Mouse (Mus musculus): ENCODE data around the gene Ctnna2. TPM values are rescaled to one million over a fixed set of nuclear protein-coding genes. Genes with fewer than 3 reads are reported as not detected.

Gene Ctnna2
- total and polyA plus RNA-seq, 3 experiments, result 0.11 TPM; not detected in 2

DNA sequence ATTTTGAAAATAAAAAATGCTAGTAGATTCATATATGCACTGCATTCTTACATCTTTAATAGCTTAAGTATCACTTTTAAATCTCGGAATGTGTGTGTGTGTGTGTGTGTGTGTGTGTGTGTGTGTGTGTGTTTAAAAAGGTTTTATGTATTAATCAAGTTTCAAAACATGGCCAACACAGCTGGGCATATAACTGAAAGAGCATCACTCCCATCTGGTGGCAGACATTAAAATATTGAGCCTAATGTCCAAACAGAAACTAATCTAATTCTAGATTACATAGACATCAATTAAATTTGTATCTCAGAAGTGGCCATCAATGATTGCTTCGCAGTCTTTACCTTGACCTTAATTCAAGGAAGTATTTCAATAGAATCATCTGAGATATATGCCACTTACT is 140.4 kb downstream of the Ctnna2 start:
- H3K36me3 ChIP-seq (replicated peaks), result no peaks in the 10 kb centered on the region
- no peak for ATAC-seq (ENCODE audit: extremely low read depth, insufficient number of reproducible peaks, low FRiP score, poor library complexity, severe bottlenecking)
- no peak for TF ChIP-seq CTCF (IDR thresholded peaks at IDR 0.05; ENCODE audit: low read depth, low read length)
- TF ChIP-seq POLR2AphosphoS5 (IDR thresholded peaks at IDR 0.05; ENCODE audit: insufficient replicate concordance, low read depth, low read length), result no peak
- no peak for TF ChIP-seq TAL1 (conservative IDR thresholded peaks at IDR 0.05; ENCODE audit: low read depth, low read length)
- no peak for TF ChIP-seq GATA1 (IDR thresholded peaks at IDR 0.05; ENCODE audit: borderline replicate concordance, low read length)
- TF ChIP-seq GATA2 (IDR thresholded peaks at IDR 0.05; ENCODE audit: borderline replicate concordance, low read depth, low read length), result no peak

DNA sequence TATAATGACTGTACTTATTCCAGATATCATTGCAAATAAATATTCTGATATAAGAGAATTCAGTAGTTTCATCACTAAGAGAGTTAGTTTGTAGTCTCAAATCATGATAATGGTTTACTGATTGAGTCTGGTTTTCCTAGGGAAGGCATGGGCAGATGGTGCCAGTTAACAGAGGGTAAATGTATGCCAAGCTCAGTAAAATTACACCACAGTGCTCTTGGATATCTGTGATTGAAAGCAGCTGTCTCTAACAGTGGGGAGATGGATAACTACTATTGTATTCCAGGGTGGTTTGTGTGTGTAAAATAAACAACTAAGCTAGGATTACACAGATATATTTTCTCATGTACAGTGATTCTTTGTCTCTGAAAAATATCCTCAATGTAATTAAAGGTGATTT is 140.8 kb downstream of the Ctnna2 start:
- Histone ChIP-seq H3K4me3 (ENCODE audit: low read depth, low read length) (no peak overlapping the region), H3K27me3 (ENCODE audit: insufficient read depth, low read length) (no peaks in the 10 kb centered on the region), H3K4me1 (ENCODE audit: insufficient read depth, low read depth, low read length) (no peaks in the 10 kb centered on the region), H3K36me3 (replicated peaks) (no peaks in the 10 kb centered on the region), H3K9me3 (replicated peaks) (peaks cover 4% of the 10 kb centered on the region)
- no peak for DNase-seq (ENCODE audit: low spot score)
- no peak for TF ChIP-seq CTCF (IDR thresholded peaks at IDR 0.05; ENCODE audit: low read depth, low read length)
- TF ChIP-seq POLR2AphosphoS5 (IDR thresholded peaks at IDR 0.05; ENCODE audit: insufficient replicate concordance, low read depth, low read length), result no peak
- TF ChIP-seq GATA2 (IDR thresholded peaks at IDR 0.05; ENCODE audit: borderline replicate concordance, low read depth, low read length), result no peak
- TF ChIP-seq TAL1 (conservative IDR thresholded peaks at IDR 0.05; ENCODE audit: low read depth, low read length), result no peak
- no peak for TF ChIP-seq GATA1 (IDR thresholded peaks at IDR 0.05; ENCODE audit: borderline replicate concordance, low read length)
- no peak for ATAC-seq (ENCODE audit: extremely low read depth, insufficient number of reproducible peaks, low FRiP score, poor library complexity, severe bottlenecking)

More for the DNA sequence above, 140.4 kb downstream of the Ctnna2 start:
- DNase-seq (ENCODE audit: low spot score), result no peak
- Histone ChIP-seq H3K4me1 (ENCODE audit: insufficient read depth, low read depth, low read length) (no peaks in the 10 kb centered on the region), H3K27me3 (ENCODE audit: insufficient read depth, low read length) (no peaks in the 10 kb centered on the region), H3K9me3 (replicated peaks) (peaks cover 4% of the 10 kb centered on the region), H3K4me3 (ENCODE audit: low read depth, low read length) (no peak overlapping the region)

- no peaks in the 10 kb centered on the region for H3K27me3 ChIP-seq (ENCODE audit: insufficient read depth, low read length)
- H3K9me3 ChIP-seq (replicated peaks), result peaks cover 4% of the 10 kb centered on the region
- H3K4me1 ChIP-seq (ENCODE audit: insufficient read depth, low read depth, low read length), result no peaks in the 10 kb centered on the region
- DNase-seq (ENCODE audit: low spot score) (no peak), ATAC-seq (ENCODE audit: extremely low read depth, insufficient number of reproducible peaks, low FRiP score, poor library complexity, severe bottlenecking) (no peak)
- no peak for TF ChIP-seq TAL1 (conservative IDR thresholded peaks at IDR 0.05; ENCODE audit: low read depth, low read length)
- TF ChIP-seq POLR2AphosphoS5 (IDR thresholded peaks at IDR 0.05; ENCODE audit: insufficient replicate concordance, low read depth, low read length), result no peak
- TF ChIP-seq GATA2 (IDR thresholded peaks at IDR 0.05; ENCODE audit: borderline replicate concordance, low read depth, low read length), result no peak
- no peak for TF ChIP-seq CTCF (IDR thresholded peaks at IDR 0.05; ENCODE audit: low read depth, low read length)
- no peak for TF ChIP-seq GATA1 (IDR thresholded peaks at IDR 0.05; ENCODE audit: borderline replicate concordance, low read length)
- H3K36me3 ChIP-seq (replicated peaks), result no peaks in the 10 kb centered on the region
- no peak overlapping the region for H3K4me3 ChIP-seq (ENCODE audit: low read depth, low read length)
Measured at GRCm38 (mm10) chr6:77837543-77837942, 142.0 kb downstream of the Ctnna2 start.

DNA sequence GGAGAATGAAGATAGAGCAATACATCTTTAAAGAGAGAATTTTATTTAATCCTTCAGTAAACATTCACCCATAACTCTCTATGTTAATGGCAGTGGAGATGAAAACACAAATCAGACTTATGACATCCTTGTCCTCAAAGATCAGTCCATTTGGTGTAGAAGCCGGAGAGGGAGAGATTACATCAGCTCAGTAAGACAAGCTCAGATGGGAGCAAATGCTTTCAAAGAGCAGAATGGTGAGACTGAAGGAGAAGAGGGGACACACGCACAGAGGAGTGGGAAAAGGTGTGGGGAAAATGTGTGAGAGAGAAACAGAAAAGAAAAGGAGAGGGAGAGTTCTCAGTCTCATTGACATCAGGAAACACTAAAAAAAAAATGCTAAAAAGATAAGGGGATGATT is 144.8 kb downstream of the Ctnna2 start:
- no peaks in the 10 kb centered on the region for H3K27me3 ChIP-seq (ENCODE audit: insufficient read depth, low read length)
- ATAC-seq (ENCODE audit: extremely low read depth, insufficient number of reproducible peaks, low FRiP score, poor library complexity, severe bottlenecking), result no peak
- H3K36me3 ChIP-seq (replicated peaks), result no peaks in the 10 kb centered on the region
- H3K4me3 ChIP-seq (ENCODE audit: low read depth, low read length), result no peak overlapping the region
- TF ChIP-seq GATA1 (IDR thresholded peaks at IDR 0.05; ENCODE audit: borderline replicate concordance, low read length) (no peak), TAL1 (conservative IDR thresholded peaks at IDR 0.05; ENCODE audit: low read depth, low read length) (no peak), GATA2 (IDR thresholded peaks at IDR 0.05; ENCODE audit: borderline replicate concordance, low read depth, low read length) (no peak), POLR2AphosphoS5 (IDR thresholded peaks at IDR 0.05; ENCODE audit: insufficient replicate concordance, low read depth, low read length) (no peak), CTCF (IDR thresholded peaks at IDR 0.05; ENCODE audit: low read depth, low read length) (no peak)
- no peaks in the 10 kb centered on the region for H3K4me1 ChIP-seq (ENCODE audit: insufficient read depth, low read depth, low read length)
- DNase-seq (ENCODE audit: low spot score), result no peak
- peaks cover 4% of the 10 kb centered on the region for H3K9me3 ChIP-seq (replicated peaks)

DNA sequence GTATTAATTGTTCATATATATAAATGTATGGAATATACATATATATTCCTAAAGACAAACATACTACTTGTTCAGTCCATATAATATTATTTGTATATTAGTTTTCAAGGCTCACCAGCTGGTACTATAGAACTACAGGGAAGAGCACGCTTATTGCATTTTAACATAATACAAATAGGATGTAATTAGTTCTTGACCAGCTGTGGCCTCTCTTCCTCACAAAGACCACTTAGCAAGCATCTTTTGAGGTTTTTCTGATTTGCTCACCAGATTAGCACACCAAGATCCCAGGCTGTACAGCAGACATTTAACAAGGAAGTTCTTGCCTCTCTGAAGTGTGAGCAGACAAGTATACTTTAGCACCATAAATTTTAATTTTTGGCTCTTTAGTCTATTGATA is 152.0 kb downstream of the Ctnna2 start:
- no peak for ATAC-seq (ENCODE audit: extremely low read depth, insufficient number of reproducible peaks, low FRiP score, poor library complexity, severe bottlenecking)
- Histone ChIP-seq H3K27me3 (ENCODE audit: insufficient read depth, low read length) (no peaks in the 10 kb centered on the region), H3K4me3 (ENCODE audit: low read depth, low read length) (no peak overlapping the region), H3K36me3 (replicated peaks) (no peaks in the 10 kb centered on the region), H3K9me3 (replicated peaks) (peaks cover 10% of the 10 kb centered on the region), H3K4me1 (ENCODE audit: insufficient read depth, low read depth, low read length) (no peaks in the 10 kb centered on the region)
- no peak for DNase-seq (ENCODE audit: low spot score)
- TF ChIP-seq CTCF (IDR thresholded peaks at IDR 0.05; ENCODE audit: low read depth, low read length), result no peak
- no peak for TF ChIP-seq GATA1 (IDR thresholded peaks at IDR 0.05; ENCODE audit: borderline replicate concordance, low read length)
- no peak for TF ChIP-seq TAL1 (conservative IDR thresholded peaks at IDR 0.05; ENCODE audit: low read depth, low read length)
- no peak for TF ChIP-seq POLR2AphosphoS5 (IDR thresholded peaks at IDR 0.05; ENCODE audit: insufficient replicate concordance, low read depth, low read length)
- TF ChIP-seq GATA2 (IDR thresholded peaks at IDR 0.05; ENCODE audit: borderline replicate concordance, low read depth, low read length), result no peak

- no peaks in the 10 kb centered on the region; the same call in 1 of the 2 replicates for H3K9me3 ChIP-seq (replicated peaks)
- ATAC-seq (ENCODE audit: extremely low read depth, insufficient number of reproducible peaks, low FRiP score, poor library complexity, severe bottlenecking) (no peak), DNase-seq (ENCODE audit: low spot score) (no peak)
- H3K4me1 ChIP-seq (ENCODE audit: insufficient read depth, low read depth, low read length), result no peaks in the 10 kb centered on the region
- TF ChIP-seq GATA1 (IDR thresholded peaks at IDR 0.05; ENCODE audit: borderline replicate concordance, low read length) (no peak), TAL1 (conservative IDR thresholded peaks at IDR 0.05; ENCODE audit: low read depth, low read length) (no peak), CTCF (IDR thresholded peaks at IDR 0.05; ENCODE audit: low read depth, low read length) (no peak), POLR2AphosphoS5 (IDR thresholded peaks at IDR 0.05; ENCODE audit: insufficient replicate concordance, low read depth, low read length) (no peak), GATA2 (IDR thresholded peaks at IDR 0.05; ENCODE audit: borderline replicate concordance, low read depth, low read length) (no peak)
- H3K27me3 ChIP-seq (ENCODE audit: insufficient read depth, low read length), result no peaks in the 10 kb centered on the region
- H3K4me3 ChIP-seq (ENCODE audit: low read depth, low read length), result no peak overlapping the region
- no peaks in the 10 kb centered on the region for H3K36me3 ChIP-seq (replicated peaks)
Measured at GRCm38 (mm10) chr6:77817116-77817515, 162.4 kb downstream of the Ctnna2 start.
